Mouse (Mus musculus) embryonic facial prominence, embryonic 10.5 days (tissue): ENCODE data around the gene Tctn1. TPM values are rescaled to one million over a fixed set of nuclear protein-coding genes. Genes with fewer than 3 reads are reported as not detected.

ENCODE experiments used
- DNase-seq: peaks from one replicate; pipeline ENCODE4 v3.0.0-alpha.2; 2017; ENCODE audit warnings: low spot score
- H3K27ac ChIP-seq: fragments of 300-500 bp; sonication (generic); replicated peaks from 2 replicates; pipeline ENCODE4 v1.5.1; 2016; ENCODE audit warnings: mild to moderate bottlenecking
- H3K27me3 ChIP-seq: fragments of 300-500 bp; sonication (generic); replicated peaks from 2 replicates; pipeline ENCODE4 v1.6.1; 2016; ENCODE audit warnings: low read depth, mild to moderate bottlenecking; ENCODE audit not compliant: poor library complexity, severe bottlenecking
- H3K36me3 ChIP-seq: fragments of 300-500 bp; sonication (generic); replicated peaks from 2 replicates; pipeline ENCODE4 v1.6.1; 2016; ENCODE audit warnings: mild to moderate bottlenecking, moderate library complexity
- H3K4me1 ChIP-seq: fragments of 300-500 bp; sonication (generic); 2 replicates; pipeline ENCODE4 v1.6.1; 2016
- H3K4me3 ChIP-seq: fragments of 300-500 bp; sonication (generic); 2 replicates; pipeline ENCODE4 v1.5.1; 2016; ENCODE audit warnings: mild to moderate bottlenecking, moderate library complexity
- H3K9me3 ChIP-seq: fragments of 300-500 bp; sonication (generic); 2 replicates; pipeline ENCODE4 v1.6.1; 2016; ENCODE audit warnings: mild to moderate bottlenecking
- WGBS: fragments of 180-500 bp; shearing (Covaris S2); methylation state at CpG from one replicate; pipeline ENCODE4 v1.1.7; 2016; 5-methylcytosine and 5-hydroxymethylcytosine counted together
- polyA plus RNA-seq: library from polyadenylated mRNA; unstranded; fragments of >200 nt; fragmentation: Nextera tagmentation; extraction: Ambion mirVana; gene quantifications from 2 replicates; pipeline ENCODE4 v1.2.1, GENCODE M21; 2016

Tctn1 gene
- polyA plus RNA-seq, 1 experiment from 2014 or later: 5.5 TPM

- Histone ChIP-seq H3K27ac (no peak overlapping the region), H3K9me3 (no peaks in the 10 kb centered on the region), H3K27me3 (no peaks in the 10 kb centered on the region), H3K4me3 (no peak overlapping the region), H3K36me3 (peaks cover 13% of the 10 kb centered on the region), H3K4me1 (peaks cover 9% of the 10 kb centered on the region)
- no peak for DNase-seq
- WGBS: 73% methylated on average over 3 of the region's 3 CpGs
These were observed 927 bp upstream of the Tctn1 start for GRCm38 (mm10) chr5:122265187-122265586.

GRCm38 (mm10) chr5:122262104-122262503, 2.2 kb downstream of the Tctn1 start:
- H3K4me3 ChIP-seq: no peak overlapping the region
- H3K4me1 ChIP-seq: peaks cover 9% of the 10 kb centered on the region
- no peaks in the 10 kb centered on the region for H3K27me3 ChIP-seq
- no peak overlapping the region for H3K27ac ChIP-seq
- H3K9me3 ChIP-seq: no peaks in the 10 kb centered on the region
- 62% methylated on average over 7 of the region's 7 CpGs for WGBS
- H3K36me3 ChIP-seq: peaks cover 44% of the 10 kb centered on the region
- no peak for DNase-seq

- DNase-seq: no peak
- H3K9me3 ChIP-seq: no peaks in the 10 kb centered on the region
- no peaks in the 10 kb centered on the region for H3K27me3 ChIP-seq
- no peak overlapping the region for H3K4me3 ChIP-seq
- H3K27ac ChIP-seq: no peak overlapping the region
- peaks cover 3% of the 10 kb centered on the region for H3K4me1 ChIP-seq
- 82% methylated on average over 6 of the region's 6 CpGs for WGBS
- H3K36me3 ChIP-seq: peaks cover 81% of the 10 kb centered on the region
These were observed 6.1 kb downstream of the Tctn1 start for GRCm38 (mm10) chr5:122258027-122258741.

GRCm38 (mm10) chr5:122251895-122252606, 12.2 kb downstream of the Tctn1 start:
- Histone ChIP-seq H3K4me3 (no peak overlapping the region), H3K27me3 (no peaks in the 10 kb centered on the region), H3K36me3 (peaks cover 94% of the 10 kb centered on the region), H3K9me3 (no peaks in the 10 kb centered on the region), H3K4me1 (peaks cover 8% of the 10 kb centered on the region), H3K27ac (no peak overlapping the region)
- DNase-seq: no peak
- WGBS: 82% methylated on average over 17 of the region's 17 CpGs

- 86% methylated on average over 4 of the region's 4 CpGs for WGBS
- Histone ChIP-seq H3K27me3 (no peaks in the 10 kb centered on the region), H3K4me3 (no peak overlapping the region), H3K27ac (no peak overlapping the region), H3K36me3 (peaks cover 73% of the 10 kb centered on the region), H3K9me3 (no peaks in the 10 kb centered on the region), H3K4me1 (peaks cover 8% of the 10 kb centered on the region)
- DNase-seq: no peak
These were observed 15.0 kb downstream of the Tctn1 start for GRCm38 (mm10) chr5:122249281-122249680.

GRCm38 (mm10) chr5:122247934-122248333, 16.3 kb downstream of the Tctn1 start:
- H3K36me3 ChIP-seq: peaks cover 71% of the 10 kb centered on the region
- H3K27ac ChIP-seq: no peak overlapping the region
- 94% methylated on average over 7 of the region's 7 CpGs for WGBS
- H3K4me3 ChIP-seq: no peak overlapping the region
- H3K4me1 ChIP-seq: peaks cover 8% of the 10 kb centered on the region
- H3K27me3 ChIP-seq: no peaks in the 10 kb centered on the region
- DNase-seq: no peak
- no peaks in the 10 kb centered on the region for H3K9me3 ChIP-seq

GRCm38 (mm10) chr5:122247529-122247928, 16.7 kb downstream of the Tctn1 start:
- Histone ChIP-seq H3K9me3 (no peaks in the 10 kb centered on the region), H3K27ac (no peak overlapping the region), H3K27me3 (no peaks in the 10 kb centered on the region), H3K36me3 (peaks cover 71% of the 10 kb centered on the region), H3K4me3 (no peak overlapping the region), H3K4me1 (peaks cover 6% of the 10 kb centered on the region)
- DNase-seq: no peak
- WGBS: 84% methylated on average over 11 of the region's 11 CpGs

GRCm38 (mm10) chr5:122246547-122247167, 17.6 kb downstream of the Tctn1 start:
- Histone ChIP-seq H3K9me3 (no peaks in the 10 kb centered on the region), H3K4me1 (no peaks in the 10 kb centered on the region), H3K27ac (no peak overlapping the region), H3K27me3 (no peaks in the 10 kb centered on the region), H3K4me3 (no peak overlapping the region), H3K36me3 (peaks cover 71% of the 10 kb centered on the region)
- 86% methylated on average over 10 of the region's 10 CpGs for WGBS
- no peak for DNase-seq

GRCm38 (mm10) chr5:122245186-122245585, 19.1 kb downstream of the Tctn1 start:
- peaks cover 71% of the 10 kb centered on the region for H3K36me3 ChIP-seq
- no peaks in the 10 kb centered on the region; the same call in 1 of the 2 replicates for H3K4me1 ChIP-seq
- no peak for DNase-seq
- 70% methylated on average over 3 of the region's 3 CpGs for WGBS
- H3K4me3 ChIP-seq: no peak overlapping the region
- H3K27me3 ChIP-seq: no peaks in the 10 kb centered on the region
- no peak overlapping the region for H3K27ac ChIP-seq
- no peaks in the 10 kb centered on the region for H3K9me3 ChIP-seq

- no peak for DNase-seq
- H3K4me3 ChIP-seq: no peak overlapping the region
- 88% methylated on average over 17 of the region's 17 CpGs for WGBS
- H3K9me3 ChIP-seq: no peaks in the 10 kb centered on the region
- H3K36me3 ChIP-seq: peaks cover 74% of the 10 kb centered on the region
- no peak overlapping the region for H3K27ac ChIP-seq
- no peaks in the 10 kb centered on the region for H3K27me3 ChIP-seq
- H3K4me1 ChIP-seq: peaks cover 10% of the 10 kb centered on the region
These were observed 20.3 kb downstream of the Tctn1 start for GRCm38 (mm10) chr5:122243781-122244523.

- peaks cover 12% of the 10 kb centered on the region for H3K4me1 ChIP-seq
- WGBS: 88% methylated on average over 6 of the region's 6 CpGs
- no peaks in the 10 kb centered on the region for H3K9me3 ChIP-seq
- DNase-seq: no peak
- H3K36me3 ChIP-seq: peaks cover 72% of the 10 kb centered on the region
- H3K27me3 ChIP-seq: no peaks in the 10 kb centered on the region
- no peak overlapping the region for H3K27ac ChIP-seq
- H3K4me3 ChIP-seq: no peak overlapping the region
These were observed 21.6 kb downstream of the Tctn1 start for GRCm38 (mm10) chr5:122242521-122243123.

- Histone ChIP-seq H3K4me3 (no peak overlapping the region), H3K9me3 (no peaks in the 10 kb centered on the region), H3K27ac (peak overlapping the region; percentile 42; the same call in 1 of the 2 replicates), H3K4me1 (peaks cover 15% of the 10 kb centered on the region), H3K36me3 (peaks cover 69% of the 10 kb centered on the region), H3K27me3 (no peaks in the 10 kb centered on the region)
- 69% methylated on average over 1 of the region's 1 CpGs for WGBS
- no peak for DNase-seq
These were observed 23.3 kb downstream of the Tctn1 start for GRCm38 (mm10) chr5:122240989-122241388.
